Mouse (Mus musculus): ENCODE data around the gene Gm28053. TPM values are rescaled to one million over a fixed set of nuclear protein-coding genes. Genes with fewer than 3 reads are reported as not detected.

Gene Gm28053
- polyA plus RNA-seq, 1 experiment from 2014 or later, result 1.9 TPM

GRCm38 (mm10) chr6:48698888-48699287 is 19.5 kb upstream of the Gm28053 start:
- Histone ChIP-seq H3K27me3 (ENCODE audit: control insufficient read depth, insufficient read depth, low read length) (no peaks in the 10 kb centered on the region), H3K27ac (ENCODE audit: low read length) (no peak overlapping the region), H3K4me3 (ENCODE audit: low read depth, low read length) (no peak overlapping the region), H3K4me2 (replicated peaks; ENCODE audit: low read depth, low read length) (no peak overlapping the region), H3K9ac (replicated peaks; ENCODE audit: low read depth, low read length) (no peak overlapping the region), H3K4me1 (ENCODE audit: control insufficient read depth, insufficient read depth, low read length) (no peaks in the 10 kb centered on the region), H3K9me3 (ENCODE audit: control insufficient read depth, low read depth, low read length) (no peaks in the 10 kb centered on the region), H3K36me3 (ENCODE audit: control insufficient read depth, insufficient read depth, low read length) (no peaks in the 10 kb centered on the region)
- no peak for ATAC-seq (ENCODE audit: insufficient number of reproducible peaks, insufficient read depth, low FRiP score, low read depth)
- WGBS, result 90% methylated on average over 3 of the region's 3 CpGs

DNA sequence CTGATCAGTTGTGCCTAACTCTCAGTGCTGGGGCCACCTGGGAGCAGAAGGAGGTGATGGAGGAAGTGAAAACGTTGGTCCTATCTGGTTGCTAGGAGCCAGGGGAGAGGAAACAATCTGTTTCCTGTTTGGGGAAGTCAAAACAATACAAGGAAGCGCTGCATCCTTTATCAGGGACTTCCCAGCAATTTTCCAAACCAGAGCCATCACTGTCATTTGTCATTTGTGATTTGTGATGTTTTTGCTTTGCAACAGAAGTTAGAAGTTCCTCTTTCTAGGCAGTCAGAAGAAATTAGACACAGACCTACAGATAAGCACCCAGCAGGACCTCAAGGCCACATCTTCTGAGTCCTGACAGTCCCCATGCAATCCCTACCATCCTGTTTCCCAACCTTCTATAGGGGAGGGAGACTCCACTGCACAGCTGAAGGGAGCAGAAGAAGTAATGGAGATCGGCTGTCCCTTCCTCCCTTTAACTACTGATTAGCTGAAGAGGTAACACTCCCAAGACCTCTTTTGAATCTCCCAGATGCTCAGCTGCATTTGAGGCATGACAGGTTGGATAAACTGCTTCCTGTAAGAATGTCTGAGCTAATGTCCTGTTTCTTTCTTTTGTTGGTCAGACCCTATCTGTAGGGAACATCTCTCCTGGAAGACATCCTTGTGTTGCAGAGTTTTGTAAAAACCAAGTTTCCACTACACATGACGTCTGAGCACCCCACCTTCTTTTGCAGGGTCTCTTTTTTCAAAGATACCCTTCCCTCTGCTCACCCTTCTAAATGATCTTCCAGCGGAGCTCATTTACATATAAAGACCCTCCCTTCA is 17.9 kb upstream of the Gm28053 start:
- Histone ChIP-seq H3K36me3 (ENCODE audit: control insufficient read depth, insufficient read depth, low read length) (no peaks in the 10 kb centered on the region), H3K9me3 (ENCODE audit: control insufficient read depth, low read depth, low read length) (no peaks in the 10 kb centered on the region), H3K4me3 (ENCODE audit: low read depth, low read length) (no peak overlapping the region), H3K27ac (ENCODE audit: low read length) (no peak overlapping the region), H3K9ac (replicated peaks; ENCODE audit: low read depth, low read length) (no peak overlapping the region), H3K4me1 (ENCODE audit: control insufficient read depth, insufficient read depth, low read length) (no peaks in the 10 kb centered on the region), H3K4me2 (replicated peaks; ENCODE audit: low read depth, low read length) (no peak overlapping the region), H3K27me3 (ENCODE audit: control insufficient read depth, insufficient read depth, low read length) (no peaks in the 10 kb centered on the region)
- no peak for ATAC-seq (ENCODE audit: insufficient number of reproducible peaks, insufficient read depth, low FRiP score, low read depth)
- 41% methylated on average over 5 of the region's 5 CpGs for WGBS

DNA sequence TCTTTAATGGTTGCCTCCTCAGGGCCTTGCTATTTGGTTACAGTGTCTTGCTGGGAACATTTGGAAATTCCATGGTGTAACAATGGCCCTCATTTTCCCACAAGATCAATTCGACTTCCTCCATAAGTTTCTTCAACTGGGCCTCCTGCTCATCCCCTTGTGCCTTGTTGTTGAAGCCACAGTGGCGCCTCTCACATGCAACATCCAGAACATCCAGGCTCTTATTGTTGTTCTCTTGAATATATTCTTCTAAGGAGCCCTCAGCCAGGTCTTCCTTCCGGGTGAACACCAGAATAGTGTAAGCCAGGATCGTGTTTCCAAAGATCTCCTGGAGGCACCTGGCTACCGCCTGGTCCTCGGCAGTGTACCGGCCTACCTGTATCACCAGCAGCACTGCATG is 16.3 kb upstream of the Gm28053 start:
- Histone ChIP-seq H3K27ac (ENCODE audit: low read length) (no peak overlapping the region), H3K4me1 (ENCODE audit: control insufficient read depth, insufficient read depth, low read length) (no peaks in the 10 kb centered on the region), H3K4me2 (replicated peaks; ENCODE audit: low read depth, low read length) (no peak overlapping the region), H3K9me3 (ENCODE audit: control insufficient read depth, low read depth, low read length) (no peaks in the 10 kb centered on the region), H3K36me3 (ENCODE audit: control insufficient read depth, insufficient read depth, low read length) (no peaks in the 10 kb centered on the region), H3K4me3 (ENCODE audit: low read depth, low read length) (no peak overlapping the region), H3K27me3 (ENCODE audit: control insufficient read depth, insufficient read depth, low read length) (no peaks in the 10 kb centered on the region), H3K9ac (replicated peaks; ENCODE audit: low read depth, low read length) (no peak overlapping the region)
- WGBS, result 82% methylated on average over 7 of the region's 7 CpGs
- ATAC-seq (ENCODE audit: insufficient number of reproducible peaks, insufficient read depth, low FRiP score, low read depth), result no peak

- no peaks in the 10 kb centered on the region for H3K27me3 ChIP-seq (ENCODE audit: control insufficient read depth, insufficient read depth, low read length)
- H3K9me3 ChIP-seq (ENCODE audit: control insufficient read depth, low read depth, low read length), result no peaks in the 10 kb centered on the region
- no peaks in the 10 kb centered on the region for H3K36me3 ChIP-seq (ENCODE audit: control insufficient read depth, insufficient read depth, low read length)
- H3K4me3 ChIP-seq (ENCODE audit: low read depth, low read length), result no peak overlapping the region
- ATAC-seq (ENCODE audit: insufficient number of reproducible peaks, insufficient read depth, low FRiP score, low read depth), result no peak
- no peak overlapping the region for H3K9ac ChIP-seq (replicated peaks; ENCODE audit: low read depth, low read length)
- H3K4me2 ChIP-seq (replicated peaks; ENCODE audit: low read depth, low read length), result no peak overlapping the region
- 71% methylated on average over 5 of the region's 5 CpGs for WGBS
- H3K27ac ChIP-seq (ENCODE audit: low read length), result no peak overlapping the region
- H3K4me1 ChIP-seq (ENCODE audit: control insufficient read depth, insufficient read depth, low read length), result no peaks in the 10 kb centered on the region
These were observed 15.8 kb upstream of the Gm28053 start for GRCm38 (mm10) chr6:48702601-48703000.

GRCm38 (mm10) chr6:48704146-48704545 is 14.3 kb upstream of the Gm28053 start:
- Histone ChIP-seq H3K27me3 (ENCODE audit: control insufficient read depth, insufficient read depth, low read length) (no peaks in the 10 kb centered on the region), H3K4me2 (replicated peaks; ENCODE audit: low read depth, low read length) (no peak overlapping the region), H3K9ac (replicated peaks; ENCODE audit: low read depth, low read length) (no peak overlapping the region), H3K36me3 (ENCODE audit: control insufficient read depth, insufficient read depth, low read length) (no peaks in the 10 kb centered on the region), H3K9me3 (ENCODE audit: control insufficient read depth, low read depth, low read length) (no peaks in the 10 kb centered on the region), H3K4me1 (ENCODE audit: control insufficient read depth, insufficient read depth, low read length) (no peaks in the 10 kb centered on the region), H3K27ac (ENCODE audit: low read length) (no peak overlapping the region), H3K4me3 (ENCODE audit: low read depth, low read length) (no peak overlapping the region)
- no peak for ATAC-seq (ENCODE audit: insufficient number of reproducible peaks, insufficient read depth, low FRiP score, low read depth)

DNA sequence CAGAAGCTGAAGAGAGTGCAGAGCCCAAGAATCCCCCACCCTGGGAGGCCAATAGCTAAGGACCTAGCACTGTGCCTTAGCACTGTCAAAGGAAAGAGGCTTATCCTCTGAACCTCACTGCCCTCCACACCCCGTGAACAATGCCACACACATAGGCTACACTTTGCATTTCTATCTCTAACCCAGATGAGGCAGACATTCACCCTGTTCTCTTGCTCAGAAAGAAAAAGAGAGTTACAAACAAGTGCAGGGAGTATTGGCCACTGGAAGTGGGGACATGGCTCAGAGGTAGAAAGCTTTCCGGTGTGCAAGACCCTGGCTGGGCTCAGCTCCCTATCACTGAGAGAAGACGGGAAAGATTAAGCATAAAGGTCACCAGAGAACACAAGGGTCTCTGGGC is 12.3 kb upstream of the Gm28053 start:
- Histone ChIP-seq H3K27ac (ENCODE audit: low read length) (no peak overlapping the region), H3K9me3 (ENCODE audit: control insufficient read depth, low read depth, low read length) (no peaks in the 10 kb centered on the region), H3K9ac (replicated peaks; ENCODE audit: low read depth, low read length) (no peak overlapping the region; the same call in 1 of the 2 replicates), H3K4me3 (ENCODE audit: low read depth, low read length) (no peak overlapping the region), H3K27me3 (ENCODE audit: control insufficient read depth, insufficient read depth, low read length) (no peaks in the 10 kb centered on the region), H3K4me2 (replicated peaks; ENCODE audit: low read depth, low read length) (no peak overlapping the region; the same call in 1 of the 2 replicates), H3K4me1 (ENCODE audit: control insufficient read depth, insufficient read depth, low read length) (no peaks in the 10 kb centered on the region), H3K36me3 (ENCODE audit: control insufficient read depth, insufficient read depth, low read length) (no peaks in the 10 kb centered on the region)
- no peak for ATAC-seq (ENCODE audit: insufficient number of reproducible peaks, insufficient read depth, low FRiP score, low read depth)
- 54% methylated on average over 3 of the region's 3 CpGs for WGBS

- Histone ChIP-seq H3K4me2 (replicated peaks; ENCODE audit: low read depth, low read length) (no peak overlapping the region), H3K9ac (replicated peaks; ENCODE audit: low read depth, low read length) (no peak overlapping the region), H3K9me3 (ENCODE audit: control insufficient read depth, low read depth, low read length) (no peaks in the 10 kb centered on the region), H3K27ac (ENCODE audit: low read length) (no peak overlapping the region), H3K36me3 (ENCODE audit: control insufficient read depth, insufficient read depth, low read length) (no peaks in the 10 kb centered on the region), H3K4me1 (ENCODE audit: control insufficient read depth, insufficient read depth, low read length) (0 out of 2 replicates have a peak, but pooled peaks cover 2% of the 10 kb centered on the region), H3K4me3 (ENCODE audit: low read depth, low read length) (no peak overlapping the region), H3K27me3 (ENCODE audit: control insufficient read depth, insufficient read depth, low read length) (no peaks in the 10 kb centered on the region)
- 80% methylated on average over 4 of the region's 4 CpGs for WGBS
- ATAC-seq (ENCODE audit: insufficient number of reproducible peaks, insufficient read depth, low FRiP score, low read depth), result no peak
These were observed 1.9 kb downstream of the Gm28053 start for GRCm38 (mm10) chr6:48720326-48720725.

DNA sequence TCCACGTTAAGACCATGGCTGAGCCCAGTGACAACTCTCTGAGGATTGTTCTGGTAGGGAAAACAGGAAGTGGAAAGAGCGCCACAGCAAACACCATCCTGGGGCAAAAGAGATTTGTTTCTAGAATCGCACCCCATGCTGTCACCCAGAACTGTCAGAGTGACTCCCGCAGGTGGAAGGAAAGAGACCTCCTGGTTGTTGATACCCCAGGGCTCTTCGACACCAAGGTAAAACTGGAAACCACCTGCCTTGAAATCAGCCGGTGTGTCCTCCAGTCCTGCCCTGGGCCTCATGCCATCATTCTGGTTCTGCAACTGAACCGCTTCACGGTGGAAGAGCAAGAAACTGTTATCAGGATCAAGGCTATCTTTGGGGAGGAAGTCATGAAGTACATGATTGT is 5.1 kb downstream of the Gm28053 start:
- 86% methylated on average over 8 of the region's 8 CpGs for WGBS
- no peak overlapping the region for H3K9ac ChIP-seq (replicated peaks; ENCODE audit: low read depth, low read length)
- no peak for ATAC-seq (ENCODE audit: insufficient number of reproducible peaks, insufficient read depth, low FRiP score, low read depth)

GRCm38 (mm10) chr6:48725476-48725875 is 7.1 kb downstream of the Gm28053 start:
- WGBS, result 0% methylated on average over 1 of the region's 1 CpGs
- peak; percentile 61; the same call in 1 of the 2 replicates for ATAC-seq (ENCODE audit: insufficient number of reproducible peaks, insufficient read depth, low FRiP score, low read depth)
- no peak overlapping the region for H3K27ac ChIP-seq (ENCODE audit: low read length)

More for the DNA sequence above, 5.1 kb downstream of the Gm28053 start:
- no peak overlapping the region for H3K4me3 ChIP-seq (ENCODE audit: low read depth, low read length)
- H3K27me3 ChIP-seq (ENCODE audit: control insufficient read depth, insufficient read depth, low read length), result no peaks in the 10 kb centered on the region
- 0 out of 2 replicates have a peak, but pooled peaks cover 9% of the 10 kb centered on the region for H3K4me1 ChIP-seq (ENCODE audit: control insufficient read depth, insufficient read depth, low read length)
- no peaks in the 10 kb centered on the region for H3K9me3 ChIP-seq (ENCODE audit: control insufficient read depth, low read depth, low read length)
- no peaks in the 10 kb centered on the region for H3K36me3 ChIP-seq (ENCODE audit: control insufficient read depth, insufficient read depth, low read length)
- H3K27ac ChIP-seq (ENCODE audit: low read length), result no peak overlapping the region
- no peak overlapping the region for H3K4me2 ChIP-seq (replicated peaks; ENCODE audit: low read depth, low read length)

More at GRCm38 (mm10) chr6:48725476-48725875, 7.1 kb downstream of the Gm28053 start:
- Histone ChIP-seq H3K27me3 (ENCODE audit: control insufficient read depth, insufficient read depth, low read length) (no peaks in the 10 kb centered on the region), H3K4me1 (ENCODE audit: control insufficient read depth, insufficient read depth, low read length) (0 out of 2 replicates have a peak, but pooled peaks cover 9% of the 10 kb centered on the region), H3K4me2 (replicated peaks; ENCODE audit: low read depth, low read length) (no peak overlapping the region), H3K9me3 (ENCODE audit: control insufficient read depth, low read depth, low read length) (no peaks in the 10 kb centered on the region), H3K36me3 (ENCODE audit: control insufficient read depth, insufficient read depth, low read length) (no peaks in the 10 kb centered on the region), H3K4me3 (ENCODE audit: low read depth, low read length) (no peak overlapping the region), H3K9ac (replicated peaks; ENCODE audit: low read depth, low read length) (no peak overlapping the region)

Measured in stomach, embryonic 14.5 days (tissue).